Mouse (Mus musculus) spleen, adult 2 months (tissue): ENCODE data around the gene Vapb.

Experiments
- CTCF ChIP-seq: fragments of 200-500 bp; IDR thresholded peaks from 2 replicates; pipeline ENCODE4 v1.5.1; 2011; ENCODE audit warnings: mild to moderate bottlenecking, inconsistent platforms; ENCODE audit not compliant: insufficient read depth, insufficient read length, insufficient replicate concordance; ENCODE audit errors: extremely low read depth
- POLR2A ChIP-seq: fragments of 200-500 bp; IDR thresholded peaks from 2 replicates; pipeline ENCODE4 v1.6.1; 2011; ENCODE audit warnings: low read depth, low read length, inconsistent platforms

GRCm38 (mm10) chr2:173692693-173693092, 44.6 kb upstream of the Vapb start:
- no peak for TF ChIP-seq CTCF
- TF ChIP-seq POLR2A = no peak
